Mouse (Mus musculus): Measurements from ENCODE around the gene Adad1.

Gene Adad1

DNA sequence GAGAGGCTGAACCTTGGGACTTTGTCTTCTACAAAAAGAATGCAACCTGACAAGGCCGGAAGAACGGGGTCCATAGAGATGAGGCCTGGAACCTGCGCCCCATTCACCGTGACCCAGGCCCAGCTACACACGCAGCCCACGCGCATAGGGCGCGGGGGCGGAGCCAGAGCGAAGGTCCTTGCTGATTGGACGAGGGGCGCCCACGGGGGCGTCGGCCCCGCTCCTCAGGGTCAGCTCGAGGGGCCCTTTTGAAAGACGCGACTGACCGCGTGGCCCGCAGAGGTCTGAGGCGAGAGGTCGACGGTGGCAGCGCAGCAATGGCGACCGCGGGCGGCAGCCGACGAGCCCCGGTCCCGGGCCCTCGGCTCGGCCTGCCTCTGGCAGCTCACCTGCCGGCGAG, at the start of gene Adad1:
Adad1 (plus strand) TSS at position 122 of the 400 bp plus-strand sequence.
- no peak for DNase-seq

DNA sequence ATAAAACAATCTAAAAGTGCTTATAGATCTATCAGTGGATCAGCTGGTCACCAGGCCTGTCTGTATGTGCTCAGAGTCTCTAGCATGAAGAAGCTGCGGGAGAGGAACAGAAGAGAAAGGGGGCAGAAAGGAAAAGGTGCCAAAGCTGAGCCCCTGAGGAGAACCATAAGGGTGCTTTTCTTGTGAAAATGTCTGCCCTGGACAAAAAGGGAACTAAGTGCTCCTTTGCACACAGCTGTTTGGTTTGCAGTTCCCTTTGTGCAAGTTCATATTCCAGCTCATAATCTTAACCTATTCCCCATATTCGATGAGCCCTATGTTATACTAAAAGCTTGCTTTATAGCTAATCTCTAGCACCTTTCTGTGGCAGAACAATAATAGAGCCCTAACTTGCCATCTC, 25.3 kb upstream of the Adad1 start:
- DNase-seq = no peak

DNA sequence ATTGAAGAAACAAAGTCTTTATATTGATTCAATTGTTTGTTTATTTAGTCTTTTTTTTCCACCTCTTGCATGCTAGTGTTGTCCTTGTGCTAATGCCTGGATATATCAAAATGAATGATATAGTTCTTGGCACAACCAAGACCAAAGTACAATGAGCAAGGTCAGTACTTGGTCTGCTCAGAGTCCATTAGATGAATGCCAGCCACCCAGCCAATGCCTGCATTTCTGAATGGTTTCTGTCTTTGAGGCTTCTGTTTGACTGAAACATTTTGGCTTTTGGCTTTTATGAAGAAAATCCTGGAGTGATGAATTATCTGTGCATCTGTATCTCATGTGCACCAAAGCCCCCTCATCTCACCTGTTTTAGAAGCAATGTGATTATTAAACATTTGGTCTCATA, 23.5 kb upstream of the Adad1 start:
- DNase-seq = no peak

DNA sequence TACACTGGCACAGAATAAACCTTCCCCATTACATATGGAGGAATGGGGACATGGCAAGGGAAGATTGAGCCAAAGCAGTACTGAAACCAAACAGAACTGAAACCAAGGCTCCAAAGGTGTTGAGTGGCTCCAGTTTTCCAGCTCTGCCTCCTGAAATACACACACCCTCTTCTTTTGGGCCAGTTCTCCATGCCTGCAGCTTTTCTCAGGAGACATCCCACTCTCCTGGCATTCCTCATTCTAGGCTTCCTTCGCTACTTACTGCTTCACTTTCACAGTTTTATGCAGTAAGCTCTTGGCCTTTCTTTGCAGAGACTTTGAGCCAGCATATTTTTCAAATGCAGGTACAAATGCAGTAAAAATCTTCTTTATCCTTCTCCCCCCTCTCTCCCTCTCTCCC, 11.8 kb upstream of the Adad1 start:
- DNase-seq = no peak

DNA sequence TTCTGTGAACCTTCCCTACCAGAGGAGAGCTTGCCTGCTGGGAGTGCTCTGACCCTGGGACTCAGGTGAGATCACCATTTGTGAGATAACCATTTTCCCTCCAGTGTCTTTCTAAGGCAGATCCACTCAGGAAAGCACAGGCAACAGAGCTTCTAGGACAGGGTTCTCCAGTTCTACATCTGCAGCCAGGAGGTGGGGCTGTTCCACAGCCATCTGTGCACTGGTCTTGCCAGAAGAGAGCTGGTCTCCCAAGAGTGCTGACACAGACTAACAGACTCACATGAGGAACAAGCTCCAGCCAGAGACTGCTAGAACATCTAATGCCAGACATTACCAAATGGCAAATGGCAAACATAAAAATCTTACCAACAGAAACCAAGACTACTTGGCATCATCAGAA, 9.9 kb downstream of the Adad1 start:
- peak; percentile 96 for DNase-seq

DNA sequence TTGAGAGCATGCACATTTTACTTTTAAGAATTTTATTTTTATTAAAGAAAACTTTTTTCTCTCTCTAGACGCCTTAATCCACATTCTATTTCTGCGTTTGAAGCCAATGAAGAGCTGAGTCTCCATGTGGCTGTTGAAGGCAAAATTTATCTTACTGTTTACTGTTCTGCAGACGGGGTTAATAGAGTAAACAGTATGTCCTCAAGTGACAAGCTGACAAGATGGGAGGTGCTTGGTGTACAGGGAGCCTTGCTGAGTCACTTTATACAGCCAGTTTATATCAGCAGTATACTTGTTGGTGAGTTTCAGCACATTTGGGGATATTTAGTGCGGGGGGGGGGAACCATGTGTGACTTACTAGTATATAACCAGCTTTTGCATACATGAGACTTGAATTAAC, 21.5 kb downstream of the Adad1 start:
- no peak for DNase-seq

DNA sequence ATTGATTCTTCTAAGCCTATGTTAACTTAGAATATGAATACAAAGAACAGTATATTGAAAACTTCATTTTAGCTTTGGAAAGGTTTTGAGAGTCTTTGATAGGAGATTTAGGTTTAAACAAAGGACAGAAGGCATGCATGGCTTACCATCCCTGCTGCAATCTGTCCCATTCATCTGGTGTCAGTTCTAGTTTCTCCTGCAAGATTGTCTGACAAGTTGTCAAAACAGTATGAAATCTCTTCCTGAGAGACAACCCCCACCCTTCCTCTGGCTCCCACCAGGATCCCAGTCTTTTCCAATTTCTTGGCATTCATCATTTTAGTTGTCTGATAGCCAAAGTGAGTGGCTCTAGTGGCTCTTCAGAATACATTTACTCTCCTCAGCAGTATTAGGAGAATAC, 27.4 kb downstream of the Adad1 start:
- DNase-seq = no peak

DNA sequence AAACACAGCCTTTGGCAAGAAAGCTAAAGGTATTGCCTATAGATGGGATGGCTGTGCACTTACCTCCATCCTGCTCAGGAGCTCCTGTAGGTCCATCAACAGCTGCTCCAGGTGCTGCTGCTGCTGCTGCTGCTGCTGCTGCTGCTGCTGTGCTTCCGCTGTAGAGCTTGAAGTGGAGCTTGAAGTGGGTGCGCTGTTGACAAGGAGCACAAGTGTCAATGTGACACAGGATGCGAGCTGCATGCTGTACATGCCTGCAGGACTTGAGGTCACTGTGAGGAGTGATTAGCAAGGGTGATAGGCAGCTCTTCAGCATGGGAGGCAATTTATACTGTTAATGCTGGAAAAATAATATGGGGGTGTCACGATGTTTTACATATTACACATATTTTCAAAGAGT, 62.3 kb downstream of the Adad1 start, which contains the start of gene Il2:
Il2 (minus strand) TSS at position 305 of the 400 bp plus-strand sequence.
- DNase-seq = no peak

DNA sequence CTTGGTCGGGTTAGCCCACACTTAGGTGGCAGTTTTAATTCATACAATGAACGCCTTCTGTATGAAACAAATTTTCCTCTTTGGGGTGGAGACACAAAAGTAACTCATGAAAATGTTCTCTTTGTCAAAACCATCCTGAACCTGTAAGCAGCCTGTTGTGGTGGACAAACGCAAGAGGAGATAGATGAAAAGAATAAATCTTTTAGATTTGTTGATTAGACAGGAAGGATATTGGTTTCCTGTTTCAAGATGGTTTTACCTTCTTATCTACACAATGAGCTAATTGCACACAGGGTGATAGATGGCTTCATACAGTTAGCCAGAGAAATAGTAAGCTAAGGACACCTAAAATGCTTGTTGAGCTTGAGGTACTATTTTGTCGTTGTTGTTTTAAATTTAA, 62.8 kb downstream of the Adad1 start:
- DNase-seq = no peak

DNA sequence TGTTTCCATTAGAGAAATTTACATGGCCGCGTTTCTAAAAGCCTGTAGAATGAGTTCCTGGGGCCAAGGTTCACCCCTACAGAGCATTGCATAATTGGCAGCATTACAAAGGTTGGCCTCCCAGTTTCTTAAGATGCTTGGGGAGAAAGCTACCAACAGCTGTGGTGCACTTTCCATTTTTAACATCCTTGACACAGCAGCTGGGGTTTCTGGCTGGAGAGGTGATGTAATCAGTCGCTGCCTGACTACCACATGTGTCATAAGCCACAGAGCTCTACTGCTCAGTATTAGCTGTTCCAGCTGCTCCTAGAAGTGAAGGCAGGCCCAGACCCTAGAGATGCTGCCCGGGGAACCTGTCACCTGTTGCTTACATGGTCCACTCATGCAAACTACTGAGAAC, 64.9 kb downstream of the Adad1 start:
- peak; percentile 98 for DNase-seq

DNA sequence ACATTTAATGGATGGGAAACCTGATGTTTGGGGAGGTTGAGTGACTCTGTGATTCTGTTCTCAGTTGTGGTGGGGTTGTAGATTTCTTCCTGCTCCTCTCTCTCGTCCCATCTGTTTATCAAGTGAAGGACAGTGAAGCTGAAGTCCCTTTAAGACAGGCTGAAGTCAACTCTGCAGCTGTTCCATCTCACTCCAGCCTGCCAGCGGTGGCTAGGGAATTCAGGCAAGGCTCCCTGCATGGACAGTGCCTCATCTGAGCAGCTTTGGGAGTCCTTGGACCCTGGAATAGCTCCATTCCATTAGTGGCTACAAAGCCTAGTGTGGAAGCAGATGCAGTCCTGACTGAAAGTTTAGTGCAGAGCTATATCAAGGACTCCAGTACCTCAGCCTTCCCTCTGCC, 65.7 kb downstream of the Adad1 start:
- peak; percentile 97 for DNase-seq

DNA sequence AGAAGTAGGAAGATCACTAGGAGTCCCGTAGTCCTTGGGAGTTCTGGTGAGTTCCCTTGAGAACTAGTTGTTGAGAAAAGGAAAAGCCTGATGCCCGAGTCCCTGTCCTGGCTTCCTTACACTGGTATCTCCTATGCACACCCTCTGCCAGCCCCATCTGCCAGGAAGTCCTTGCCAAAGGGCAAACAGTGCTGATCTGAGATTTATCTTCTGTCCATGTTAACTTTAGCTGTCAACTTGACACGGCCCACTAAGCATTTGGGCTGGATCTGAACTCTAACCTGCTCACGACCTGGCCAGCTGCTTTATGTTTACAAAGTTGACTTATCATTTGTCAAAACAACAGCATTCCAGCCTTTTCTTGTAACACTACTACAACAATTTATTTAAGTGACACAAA, 73.9 kb downstream of the Adad1 start:
- peak; percentile 84 for DNase-seq

DNA sequence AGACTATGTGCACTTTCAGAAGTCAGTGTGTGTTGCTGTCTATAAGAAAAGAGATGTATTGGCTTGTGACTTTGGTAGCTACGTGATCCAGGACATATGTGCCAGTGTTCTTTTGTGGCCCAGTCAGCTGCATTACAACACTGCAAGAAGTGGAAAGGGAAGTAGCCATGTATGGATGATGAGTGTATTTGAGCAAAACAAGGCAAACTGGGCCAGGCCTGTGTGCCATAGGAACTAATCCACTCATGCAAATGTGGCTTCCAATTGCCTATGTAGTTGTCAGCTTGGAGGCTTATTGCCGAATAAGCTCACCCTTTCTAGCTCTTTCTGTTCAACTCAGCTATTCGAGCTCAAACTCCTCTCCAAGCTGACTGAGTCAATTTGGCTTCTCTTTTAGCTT, 75.9 kb downstream of the Adad1 start:
- DNase-seq = peak; percentile 70

DNA sequence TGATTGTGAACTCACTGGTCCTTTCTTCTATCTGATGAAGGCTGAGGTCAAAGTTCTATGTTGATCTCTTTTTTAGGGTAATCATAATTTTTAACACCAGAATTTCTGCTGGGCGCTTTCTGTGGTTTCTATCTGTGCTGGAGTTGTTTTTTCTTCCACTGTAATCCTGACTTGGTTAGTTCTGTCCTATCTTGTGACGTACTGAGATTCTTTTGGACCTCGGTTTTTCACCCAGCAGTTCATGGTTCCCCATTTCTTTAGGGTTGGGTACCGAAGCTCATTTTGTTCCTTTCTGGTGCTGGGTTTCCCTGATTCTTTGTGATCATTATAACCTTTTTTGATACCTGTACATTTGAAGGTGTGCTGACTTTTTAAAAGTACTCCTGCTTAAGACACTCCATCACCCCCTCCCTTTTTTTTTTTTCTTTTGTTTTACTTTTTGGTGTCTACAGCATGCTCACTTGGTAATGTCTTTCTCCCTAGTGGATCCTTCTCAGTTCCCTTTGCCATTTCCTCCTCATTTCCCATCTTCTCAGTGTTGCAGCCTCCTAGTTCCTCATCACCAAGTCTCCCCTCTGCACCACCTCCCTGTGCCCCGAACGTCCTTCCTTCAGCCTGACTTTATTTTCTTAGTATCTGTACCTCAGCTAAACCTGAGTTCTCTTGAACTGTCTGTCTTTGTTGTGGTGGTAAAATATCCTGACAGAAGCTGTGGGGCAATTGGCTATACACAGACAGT, 77.0 kb downstream of the Adad1 start:
- peak; percentile 91 for DNase-seq

DNA sequence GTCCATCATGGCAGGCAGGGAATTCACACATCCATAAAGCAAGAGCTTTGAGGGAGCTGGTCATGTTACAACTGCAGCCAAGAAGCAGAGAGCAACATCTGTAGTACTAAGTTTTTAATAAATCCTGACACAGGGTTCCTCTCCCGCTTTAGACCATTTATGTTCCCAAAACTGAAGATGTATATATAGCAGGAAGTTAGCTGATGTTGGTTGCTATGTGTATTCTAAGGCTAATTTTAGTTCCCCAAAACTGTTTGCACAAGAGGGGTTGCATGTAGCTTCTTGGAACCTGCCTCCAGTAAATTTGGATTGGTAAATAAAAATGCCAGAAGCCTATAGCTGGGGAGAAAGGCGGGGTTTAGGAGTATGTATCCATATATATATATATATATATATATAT, 78.5 kb downstream of the Adad1 start:
- peak; percentile 54 for DNase-seq

DNA sequence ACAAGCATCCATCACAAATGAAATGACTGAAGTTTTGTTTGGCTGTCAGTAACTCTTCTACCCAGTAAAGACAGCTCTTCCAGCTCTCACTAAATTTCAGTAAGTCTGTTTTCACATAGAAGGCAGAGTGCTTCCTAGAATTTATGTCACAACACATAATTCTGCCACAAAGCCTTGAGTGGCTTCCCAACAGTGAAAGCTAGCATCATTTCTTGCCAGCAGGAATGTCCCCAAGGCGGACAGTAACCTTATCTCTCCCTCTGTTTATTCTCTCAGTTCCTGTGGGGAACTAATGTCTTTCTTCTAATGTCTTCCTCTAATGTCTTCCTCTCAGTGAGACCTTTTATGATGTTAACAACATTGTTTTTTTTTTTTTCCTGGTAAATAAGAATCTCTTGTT, 81.7 kb downstream of the Adad1 start:
- no peak for DNase-seq

DNA sequence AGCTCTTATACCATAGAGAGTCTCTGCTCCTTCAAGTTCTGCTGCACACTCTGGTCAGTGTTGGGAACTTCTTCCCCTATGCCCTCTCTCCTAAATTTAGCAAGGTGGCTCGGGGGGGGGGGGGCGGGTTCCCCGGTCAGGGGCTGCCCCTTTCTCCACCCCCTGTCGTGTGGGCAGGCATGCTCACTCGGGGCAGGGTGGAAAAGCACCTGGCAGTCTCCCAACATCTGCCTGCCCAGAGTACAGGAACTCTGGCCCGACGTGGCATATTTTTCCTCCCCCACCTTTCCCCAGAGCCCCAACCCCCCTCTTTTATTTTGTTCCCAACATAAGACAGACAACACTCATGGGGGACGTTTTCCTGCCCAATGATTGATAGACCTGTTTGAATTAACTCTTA, 83.1 kb downstream of the Adad1 start:
- peak; percentile 87 for DNase-seq

DNA sequence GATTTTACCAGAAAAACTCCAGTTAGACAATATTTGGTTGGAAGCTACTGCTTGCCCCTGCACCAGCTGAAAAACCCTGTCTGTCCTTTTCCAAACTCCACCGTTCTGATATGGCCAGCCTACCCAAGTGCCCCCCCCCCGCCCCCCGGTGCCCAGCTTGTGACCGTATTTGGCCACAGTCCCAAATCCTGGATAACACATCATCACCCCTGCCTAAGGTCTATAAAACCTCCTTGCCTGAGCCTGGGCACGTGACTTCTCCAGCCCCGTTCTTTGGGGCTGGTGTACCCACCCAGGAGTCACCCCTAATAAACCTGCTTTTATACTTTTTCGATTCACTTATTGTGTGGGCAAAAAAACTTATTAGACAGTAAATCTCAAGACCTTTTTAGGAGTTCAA, 83.5 kb downstream of the Adad1 start:
- DNase-seq = peak; percentile 57

DNA sequence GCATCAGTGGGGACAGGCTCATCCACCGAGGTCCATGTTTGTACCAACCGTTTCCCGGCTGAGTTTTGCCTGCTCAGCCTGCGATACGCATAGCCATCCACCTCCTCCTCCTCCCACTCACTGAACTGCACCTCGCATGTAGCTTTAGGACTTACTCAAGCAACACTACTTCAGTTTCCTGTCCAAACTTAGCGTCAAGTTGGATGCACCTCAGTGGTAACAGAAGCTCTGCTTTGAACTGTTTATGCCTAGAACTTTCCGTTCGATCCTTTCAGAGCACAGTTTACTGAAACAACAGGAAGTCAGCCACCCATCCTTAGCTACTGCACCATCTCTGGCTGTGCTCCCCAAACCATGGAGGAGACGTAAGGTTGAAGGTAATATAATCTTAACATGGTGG, 88.9 kb downstream of the Adad1 start:
- peak; percentile 82 for DNase-seq

DNA sequence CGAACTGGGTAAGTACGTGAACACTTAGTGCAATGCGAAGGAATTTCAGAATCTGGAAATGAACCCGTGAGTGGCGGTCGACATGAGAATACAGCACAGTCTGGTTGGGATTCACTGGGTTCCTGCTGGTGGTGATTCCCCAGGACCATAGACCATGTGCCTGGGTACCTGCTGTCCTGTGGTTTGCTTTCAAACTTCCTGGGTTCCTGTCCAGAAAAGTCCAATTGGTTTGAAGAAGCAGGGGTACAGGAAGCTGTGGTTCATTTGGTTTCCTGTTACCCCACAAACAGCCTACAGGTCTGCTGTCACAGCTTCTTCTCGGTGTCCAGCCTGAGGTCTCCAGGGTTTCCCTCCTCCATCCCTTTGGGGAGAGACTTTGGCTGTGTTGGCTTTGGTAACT, 89.7 kb downstream of the Adad1 start:
- DNase-seq = peak; percentile 88

DNA sequence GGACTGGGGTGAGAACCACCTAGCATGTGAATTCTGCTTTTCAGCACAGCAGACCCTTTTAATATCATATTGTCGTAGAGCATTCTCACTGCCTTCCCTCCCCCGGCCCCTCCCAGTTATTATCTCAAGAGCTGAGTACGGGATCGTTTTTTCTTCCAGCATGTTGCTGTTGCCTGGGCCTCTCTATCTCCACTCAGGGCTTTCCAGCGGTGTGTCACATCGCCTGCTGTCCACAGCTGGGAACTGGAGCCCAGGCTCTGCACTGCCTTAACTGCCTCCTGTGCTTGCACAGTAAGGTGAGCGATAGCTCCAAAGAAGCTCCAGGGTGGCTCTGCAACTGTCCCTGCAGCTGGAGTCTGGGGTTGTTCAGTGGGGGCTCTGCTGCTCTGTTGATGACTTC, 91.1 kb downstream of the Adad1 start:
- DNase-seq = peak; percentile 73

DNA sequence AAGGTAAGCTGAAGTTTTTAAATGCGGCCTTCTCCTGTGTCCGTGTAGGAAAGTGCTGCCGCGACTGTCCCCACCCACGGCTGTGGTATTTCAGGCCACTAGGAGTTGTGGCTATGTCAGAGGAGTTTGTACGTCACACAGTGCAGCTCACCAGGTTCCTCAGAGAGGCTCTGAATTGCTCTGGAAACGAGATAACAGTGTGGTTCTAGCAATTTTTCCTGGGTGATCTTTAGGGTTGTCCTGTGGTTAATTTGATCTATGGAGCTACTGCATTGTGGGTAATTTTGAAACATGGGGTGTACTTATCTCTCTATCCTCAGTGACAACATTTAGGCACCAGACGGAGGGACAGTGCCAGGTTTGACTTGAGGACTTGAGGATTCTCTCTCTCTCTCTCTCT, 93.8 kb downstream of the Adad1 start:
- DNase-seq = peak; percentile 14

DNA sequence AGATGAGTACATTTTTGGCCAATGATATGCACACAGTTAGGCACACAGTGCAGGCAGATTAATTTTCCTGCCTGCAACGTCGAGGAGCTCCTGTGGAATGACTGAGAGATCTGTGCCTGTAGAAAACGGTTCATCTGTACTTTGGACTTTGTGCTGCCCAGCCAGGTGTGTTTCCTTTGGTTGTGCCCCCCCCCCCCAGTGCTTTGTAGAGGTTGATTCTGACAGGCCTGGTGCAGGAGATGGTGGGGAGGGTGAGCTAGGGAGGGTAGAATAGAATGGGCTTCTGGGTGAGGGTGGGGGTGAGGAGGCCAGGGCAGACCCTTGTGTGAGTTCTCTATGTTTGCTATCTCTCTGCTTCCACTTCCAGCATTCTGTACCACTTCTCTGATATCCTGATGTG, 94.9 kb downstream of the Adad1 start:
- DNase-seq = peak; percentile 57

DNA sequence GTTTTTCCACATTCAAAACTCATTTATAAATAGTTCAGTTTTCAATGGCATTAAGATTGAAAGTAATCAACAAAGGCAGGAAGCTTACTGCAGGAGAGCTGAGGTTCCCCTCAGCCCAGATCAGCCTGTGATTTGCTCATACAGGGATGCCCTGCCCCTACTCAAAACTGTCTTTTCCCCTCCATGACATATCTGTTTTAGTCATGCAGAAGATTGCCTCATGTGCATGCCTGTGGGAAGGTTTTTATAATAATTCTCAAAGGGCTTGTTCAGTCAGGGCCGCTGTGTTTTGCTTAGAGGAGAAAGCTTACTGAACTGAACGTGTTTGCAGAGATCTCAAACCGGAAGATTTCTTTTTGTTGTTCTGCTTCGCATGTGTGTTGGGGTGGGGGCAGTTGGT, 97.8 kb downstream of the Adad1 start:
- DNase-seq = peak; percentile 59

DNA sequence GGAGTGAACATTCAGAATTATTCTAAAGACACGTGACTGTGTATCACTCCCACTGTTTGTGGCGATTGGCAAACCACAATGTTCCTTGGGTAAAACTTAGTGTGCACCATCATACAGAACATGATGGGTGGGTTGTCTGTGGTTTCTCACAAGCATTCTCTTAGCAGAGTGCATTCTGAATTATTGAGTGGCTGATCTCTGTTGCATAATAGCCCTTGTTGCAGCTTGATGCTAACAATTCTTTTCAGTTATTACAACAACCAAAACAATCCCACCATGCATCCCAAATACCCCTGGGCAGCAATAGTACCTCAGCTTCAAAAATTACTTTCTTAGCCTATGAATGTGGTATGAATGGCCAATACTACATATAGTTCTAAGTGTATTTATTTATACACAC, 106.0 kb downstream of the Adad1 start:
- peak; percentile 17 for DNase-seq

All from heart, adult 11 months (tissue).